Mouse (Mus musculus) cortical plate, adult 2 months (tissue): ENCODE results near the gene Helz2.

Experiments
- CTCF ChIP-seq: fragments of 200-500 bp; IDR thresholded peaks from 2 replicates; pipeline ENCODE4 v1.5.1; 2011; ENCODE audit warnings: mild to moderate bottlenecking, control low read depth, low read length; ENCODE audit not compliant: insufficient read depth; ENCODE audit errors: extremely low read depth
- POLR2A ChIP-seq: fragments of 200-500 bp; IDR thresholded peaks from 2 replicates; pipeline ENCODE4 v1.6.1; 2011; ENCODE audit warnings: mild to moderate bottlenecking, low read length, control low read depth; ENCODE audit not compliant: insufficient read depth; ENCODE audit errors: extremely low read depth

DNA sequence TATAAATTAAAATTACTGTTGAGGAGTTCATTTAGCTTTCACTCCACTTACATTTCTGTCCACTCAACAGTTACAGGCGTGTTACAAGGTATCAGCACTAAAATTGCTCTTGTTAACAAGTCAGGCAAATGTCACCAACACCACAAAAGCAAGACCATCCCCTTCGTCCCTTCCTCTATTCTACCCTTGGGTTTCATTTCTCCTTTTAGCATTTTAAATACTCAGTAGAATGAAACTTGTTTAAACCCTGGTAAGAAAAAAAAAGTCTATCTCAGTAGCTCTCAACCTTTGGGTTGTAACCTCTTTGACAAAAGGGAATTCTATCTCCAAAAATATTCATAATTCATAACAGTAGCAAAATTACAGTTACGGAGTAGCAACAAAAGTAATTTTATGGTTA lies 48.8 kb downstream of the Helz2 start:
- TF ChIP-seq CTCF: no peak
- TF ChIP-seq POLR2A: no peak
